9 mouse cellular contexts compared by ENCODE assay signal in the genomic region with DNA sequence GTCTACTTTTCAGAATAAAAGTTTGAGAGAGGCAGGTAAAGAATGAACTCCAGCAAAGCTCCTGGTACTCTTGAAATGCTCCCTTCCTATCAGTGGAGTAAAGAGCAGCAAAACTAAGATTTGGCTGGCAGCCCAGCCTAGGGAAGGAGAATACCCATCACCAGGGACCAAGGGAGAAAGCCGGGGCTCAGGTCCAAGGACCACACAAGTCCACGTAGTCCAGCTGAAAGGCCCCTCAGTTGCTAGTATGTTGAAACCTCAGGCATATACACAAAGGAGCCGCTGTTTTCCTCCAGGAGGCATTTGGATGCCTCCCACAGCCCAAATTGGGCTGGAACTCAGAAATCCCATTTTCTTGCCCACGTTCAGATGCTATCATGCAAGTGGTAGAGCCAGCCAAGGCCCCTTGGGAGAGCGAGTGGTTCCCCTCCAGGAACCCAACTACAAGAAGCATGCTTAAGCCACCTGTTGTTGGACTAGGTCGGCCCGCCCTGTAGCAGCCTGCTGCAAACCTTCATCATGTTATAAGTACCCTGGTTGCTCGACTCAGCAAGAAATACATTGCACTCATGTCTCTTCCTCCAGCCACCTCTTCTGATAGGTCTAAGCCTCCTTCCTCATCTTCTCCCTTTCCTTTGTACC. TPM values are rescaled to one million over a fixed set of nuclear protein-coding genes. Genes with fewer than 3 reads are reported as not detected.
DNase-seq lines count a peak whose midpoint lies in the region; ATAC-seq and TF ChIP-seq lines count a peak whose summit lies in the region.
"Had no signal": no experiment of that assay in that cellular context is flagged by ENCODE, and none has a peak within 500 bp of the region (broad histone marks: within the 10 kb centered on the region; RNA-seq: fewer than 3 reads in every experiment).

No protein-coding gene starts in this region.

- H3K4me1 ChIP-seq in limb, embryonic 13.5 days, result peaks cover 22% of the 10 kb centered on the region
- H3K4me1 ChIP-seq in stomach, postnatal 0 days (replicated peaks; ENCODE audit: control insufficient read depth, insufficient read depth), result no peaks in the 10 kb centered on the region

- H3K27ac ChIP-seq in limb, embryonic 13.5 days, result no peak overlapping the region
- H3K27ac ChIP-seq in stomach, postnatal 0 days (replicated peaks), result no peak overlapping the region

- H3K36me3 ChIP-seq in limb, embryonic 13.5 days, result no peaks in the 10 kb centered on the region
- no peaks in the 10 kb centered on the region for H3K36me3 ChIP-seq in stomach, postnatal 0 days (ENCODE audit: control insufficient read depth, insufficient read depth, low read length)

- H3K27me3 ChIP-seq in limb, embryonic 13.5 days, result peaks cover 76% of the 10 kb centered on the region
- no peaks in the 10 kb centered on the region for H3K27me3 ChIP-seq in stomach, postnatal 0 days (ENCODE audit: control insufficient read depth, insufficient read depth, low read length)

- DNase-seq in cerebellum, postnatal 10 days, result peak; percentile 38 to 52
- no peak for DNase-seq in cerebellum, adult 9-11 months
- DNase-seq in retina, embryonic 14.5 days (ENCODE audit: low spot score), result peak; percentile 8
- no peak for DNase-seq in retina, postnatal 1 day
- no peak for DNase-seq in stomach, postnatal 0 days (ENCODE audit: low spot score)
- DNase-seq in B cell, adult 2 months, result no peak
- no peak for DNase-seq in gastrocnemius, adult 18-20 months (ENCODE audit: low spot score)

- H3K4me3 ChIP-seq in limb, embryonic 13.5 days, result peak overlapping the region; percentile 69
- peak overlapping the region; percentile 52 for H3K4me3 ChIP-seq in stomach, postnatal 0 days (ENCODE audit: low read depth, low read length)

- 55% methylated on average over 8 of the region's 8 CpGs for WGBS in limb, embryonic 13.5 days
- 58% methylated on average over 8 of the region's 8 CpGs for WGBS in stomach, postnatal 0 days

- peak overlapping the region; percentile 92 for H3K4me2 ChIP-seq in limb, embryonic 13.5 days (replicated peaks)
- peak overlapping the region; percentile 78 for H3K4me2 ChIP-seq in stomach, postnatal 0 days (replicated peaks; ENCODE audit: low read depth)

- H3K9me3 ChIP-seq in limb, embryonic 13.5 days, result no peaks in the 10 kb centered on the region
- no peaks in the 10 kb centered on the region for H3K9me3 ChIP-seq in stomach, postnatal 0 days (ENCODE audit: control insufficient read depth, low read length)

- ATAC-seq in limb, embryonic 13.5 days (ENCODE audit: low FRiP score, low read depth), result no peak
- ATAC-seq in stomach, postnatal 0 days (ENCODE audit: low FRiP score, low TSS enrichment), result no peak

- no peak for TF ChIP-seq EP300 in stomach, postnatal 0 days (optimal IDR thresholded peaks at IDR 0.05)

- TF ChIP-seq CTCF in stomach, postnatal 0 days (IDR thresholded peaks at IDR 0.05; ENCODE audit: low read depth), result no peak

- 0 out of 2 replicates have a peak overlapping the region, but pooled peaks have one; percentile 76 for H3K9ac ChIP-seq in limb, embryonic 13.5 days
- no peak overlapping the region for H3K9ac ChIP-seq in stomach, postnatal 0 days (ENCODE audit: low read length)

RNA-seq across cellular contexts. Expression of a gene that starts 1.4 kb away (rescaled TPM):
- polyA plus RNA-seq in limb, embryonic 13.5 days (2015; fragmentation: Nextera tagmentation; extraction: Ambion mirVana), result 9.7 and 10.7 TPM in 2 replicates
- 1.5 and 2.0 TPM in 2 replicates for polyA plus RNA-seq in stomach, postnatal 0 days (2015; fragmentation: Nextera tagmentation; extraction: Ambion mirVana)
- total RNA-seq in gastrocnemius, adult 18-20 months (2021), result 10 to 100 TPM; 63.1 to 75.4 TPM
- polyA plus RNA-seq: liver, adult 2 months had no signal

Comparison
In these comparisons a context has a peak if more than half of its experiments do, and no peak if none do; other contexts are left out.
1. DNase-seq: peak in cerebellum, postnatal 10 days (2 of 2) and retina, embryonic 14.5 days (single experiment); none in cerebellum, adult 9-11 months (single experiment), retina, postnatal 1 day (single experiment), stomach, postnatal 0 days (single experiment), B cell, adult 2 months (0 of 2) and gastrocnemius, adult 18-20 months (single experiment).